Mouse (Mus musculus) large intestine, adult 2 months (tissue): ENCODE measurements around the gene Zfp114. TPM values are rescaled to one million over a fixed set of nuclear protein-coding genes. Genes with fewer than 3 reads are reported as not detected.

Experiments
- DNase-seq: peaks from one replicate; pipeline ENCODE4 v3.0.0-alpha.2; 2012; ENCODE audit warnings: low read depth, low spot score
- WGBS: fragments of 180-500 bp; shearing (Covaris S2); methylation state at CpG from one replicate; pipeline ENCODE4 v1.1.7; 2018; 5-methylcytosine and 5-hydroxymethylcytosine counted together
- polyA plus RNA-seq: library from polyadenylated mRNA; depleted of rRNA; stranded (reverse); fragments of >200 nt; gene quantifications from 2 replicates; pipeline ENCODE4 v1.2.3, GENCODE M21; 2012; rRNA removed

Zfp114 gene
- 0.33 TPM in 1 of 2 replicates, not detected in the other for polyA plus RNA-seq

DNA sequence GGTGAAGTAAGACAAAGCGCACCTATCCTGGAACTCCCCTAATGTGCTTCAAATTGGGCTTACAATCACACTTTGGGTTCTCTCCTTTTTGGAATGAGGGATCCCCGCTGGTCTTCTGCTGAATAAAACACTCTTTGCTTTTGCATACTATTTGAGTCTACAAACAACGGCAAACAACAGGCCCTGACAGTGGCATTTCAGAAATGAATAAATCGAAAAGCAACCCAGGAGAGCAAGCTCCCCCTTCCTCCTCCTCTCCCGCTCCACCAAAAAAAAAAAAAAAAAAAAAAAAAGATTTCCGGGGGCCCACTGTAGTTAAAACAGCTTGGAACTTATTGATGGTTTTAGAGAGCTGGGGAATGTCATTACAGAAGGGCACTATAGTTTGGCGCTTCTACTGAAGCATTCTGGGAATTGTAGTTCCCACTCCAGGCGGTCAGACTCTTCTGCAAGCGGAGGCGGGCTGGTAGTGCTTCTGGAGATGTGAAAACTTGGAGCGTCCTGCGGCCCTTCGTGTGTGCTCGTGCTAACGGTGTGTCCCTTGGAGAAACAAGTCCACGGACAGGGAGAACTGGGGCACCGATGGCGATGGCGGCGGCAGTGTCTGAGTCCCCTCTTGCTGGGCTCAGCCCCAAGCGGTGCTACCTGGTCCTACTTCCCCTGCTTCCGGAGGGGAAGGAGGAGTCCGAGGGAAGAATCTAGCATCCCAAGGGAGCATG is at the start of gene Zfp114:
TSS of gene Zfp114 (plus strand) at position 443 of the 719 bp plus-strand sequence.
- WGBS, result 13% methylated on average over 23 of the region's 23 CpGs
- peak; percentile 6 for DNase-seq

DNA sequence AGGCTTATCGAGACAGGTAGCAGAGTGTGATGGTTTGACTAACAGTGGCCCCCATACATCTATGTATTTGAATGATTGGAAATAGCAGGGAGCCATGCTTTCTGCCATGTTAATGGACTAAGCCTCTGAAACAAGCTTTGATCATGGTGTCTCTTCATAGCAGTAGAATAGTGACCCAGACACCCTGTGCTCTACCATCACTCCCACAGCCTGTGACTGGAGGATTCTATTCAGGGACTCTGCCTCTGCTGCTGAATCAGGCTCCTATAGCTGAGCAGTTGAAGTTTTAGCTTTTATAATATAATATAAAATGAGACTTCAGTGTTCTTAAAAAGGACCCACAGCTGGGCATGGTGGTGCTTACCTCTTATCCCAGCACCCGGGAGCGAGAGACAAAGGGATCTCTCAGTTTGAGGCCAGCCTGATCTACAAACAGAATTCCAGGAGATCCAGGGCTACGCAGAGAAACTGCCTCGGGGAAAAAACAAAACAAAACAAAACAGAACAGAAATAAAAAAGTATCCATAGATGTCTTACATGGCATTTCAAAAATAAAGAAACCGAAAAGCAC is 41.4 kb upstream of the Zfp114 start:
- DNase-seq, result no peak
- WGBS, result 18% methylated on average over 6 of the region's 6 CpGs

DNA sequence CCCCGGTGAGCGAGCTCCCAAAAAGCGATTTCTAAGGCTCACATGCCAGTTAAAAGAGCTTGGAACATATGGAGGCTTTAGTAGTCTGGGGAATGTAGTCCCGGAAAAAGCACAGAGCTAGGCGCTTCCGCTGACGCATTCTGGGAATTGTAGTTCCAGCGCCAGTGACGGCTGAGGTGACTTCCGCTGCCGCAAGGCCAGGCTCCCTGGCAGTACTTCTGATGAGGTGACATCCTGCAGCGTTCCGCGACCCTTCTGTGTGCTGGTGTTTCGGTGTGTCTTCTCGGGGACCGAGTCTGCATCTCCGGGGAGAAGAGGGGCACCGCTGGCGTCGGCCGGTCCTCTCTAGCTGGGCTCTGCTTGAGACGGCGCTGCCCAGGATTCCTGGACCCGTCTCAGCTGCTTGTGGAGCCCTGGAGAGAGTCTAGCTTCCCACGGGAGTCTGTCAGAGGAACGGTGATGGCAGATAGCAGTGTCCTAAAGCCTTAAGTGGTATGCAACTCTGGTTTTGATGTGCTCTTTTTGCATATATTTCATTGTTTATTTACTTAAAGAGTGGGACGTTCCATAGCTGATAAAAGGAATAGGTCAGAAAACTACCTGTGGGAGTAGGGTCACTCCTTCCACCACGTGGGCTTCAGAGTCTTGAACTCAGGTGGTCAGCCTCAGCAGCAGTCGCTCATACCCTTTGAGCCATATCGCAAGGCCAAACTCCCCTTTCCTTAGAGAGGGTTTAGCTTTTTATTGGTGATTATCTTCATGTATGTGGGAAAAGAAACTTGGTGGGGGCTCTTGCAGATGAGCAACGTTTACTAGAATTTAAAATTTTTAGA is 40.6 kb upstream of the Zfp114 start, which contains the start of gene Zfp235:
TSS of gene Zfp235 (plus strand) at position 174 of the 833 bp plus-strand sequence.
- peak; percentile 88 for DNase-seq
- 1% methylated on average over 32 of the region's 32 CpGs for WGBS

DNA sequence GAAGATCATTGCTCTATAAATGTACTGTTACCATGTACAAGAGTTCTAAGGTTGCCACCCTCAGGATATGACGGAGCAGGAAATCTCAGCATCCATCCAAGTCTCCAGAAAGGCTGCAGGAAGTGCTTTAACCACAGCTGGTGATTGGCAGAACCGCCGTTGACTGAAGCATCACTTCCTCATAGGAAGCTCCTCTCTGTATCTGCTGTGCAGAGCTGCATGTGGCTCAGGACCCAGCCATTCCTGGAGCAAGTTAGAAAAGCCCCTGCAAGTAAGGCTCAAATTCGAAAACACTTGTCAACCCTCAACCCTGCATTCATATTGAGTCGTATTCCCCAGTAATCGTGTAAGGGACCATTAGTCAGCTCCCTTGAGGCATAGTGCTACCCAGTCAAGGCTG is 32.3 kb upstream of the Zfp114 start:
- 85% methylated on average over 6 of the region's 6 CpGs for WGBS
- DNase-seq, result no peak

DNA sequence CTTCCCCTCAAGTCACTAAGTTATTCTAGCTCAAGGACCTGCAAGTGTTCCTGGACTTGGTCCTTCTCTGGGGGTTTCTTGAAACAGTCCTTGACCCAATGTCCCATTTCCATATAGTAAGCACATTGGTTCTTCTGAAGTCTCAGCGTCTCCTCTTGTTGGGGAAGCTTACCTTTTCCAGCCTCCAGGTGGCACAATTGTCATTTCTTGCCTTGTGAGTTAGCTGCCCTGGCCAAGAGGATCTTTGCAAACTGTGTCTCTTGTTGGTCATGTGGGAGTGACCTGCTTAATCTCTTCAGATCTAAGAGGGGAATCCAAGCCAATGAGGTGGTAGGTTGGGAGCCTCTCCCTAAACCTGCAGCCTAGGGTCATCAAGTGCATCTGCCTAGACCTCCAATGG is 21.6 kb upstream of the Zfp114 start:
- DNase-seq, result peak; percentile 7

DNA sequence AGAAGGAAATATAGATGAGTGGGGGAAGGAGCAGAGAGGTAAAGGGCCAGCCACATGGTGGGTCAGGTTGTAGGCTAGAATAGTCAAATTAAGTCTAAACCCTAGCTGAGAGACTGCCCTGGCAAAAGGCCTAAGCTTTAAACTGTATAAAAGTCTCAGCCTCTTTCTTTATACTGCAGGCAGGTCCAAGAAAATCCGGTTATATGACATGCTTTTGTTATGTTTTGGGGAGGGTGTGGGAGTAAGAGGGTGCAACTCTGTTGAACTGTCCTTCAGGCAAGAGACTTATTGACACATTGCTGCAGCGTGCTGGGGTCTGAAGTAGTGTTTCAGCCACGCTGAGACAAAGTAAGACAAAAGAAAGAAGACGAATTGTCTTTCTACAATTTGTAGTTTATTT is 2.7 kb upstream of the Zfp114 start:
- WGBS, result 42% methylated on average over 4 of the region's 4 CpGs

More for the DNA sequence above, 21.6 kb upstream of the Zfp114 start:
- 3% methylated on average over 1 of the region's 1 CpGs for WGBS

DNA sequence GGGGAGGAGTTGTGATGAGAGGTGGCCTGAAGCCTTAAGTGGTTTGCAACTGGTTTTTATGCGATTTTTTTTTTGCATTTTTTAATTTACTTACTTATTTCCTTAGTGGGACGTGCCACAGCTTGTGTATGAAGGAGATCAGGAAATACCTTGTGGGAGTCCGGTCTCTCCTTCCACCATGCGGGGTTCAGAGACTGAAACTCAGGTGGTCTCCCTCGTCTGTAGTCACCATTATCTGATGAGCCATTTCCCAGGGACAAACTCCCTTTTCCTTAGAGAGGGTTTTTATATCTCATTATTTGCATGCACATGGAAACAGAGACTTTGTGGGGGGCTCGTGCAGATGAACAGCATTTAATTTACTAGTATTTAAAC is 464 bp downstream of the Zfp114 start:
- no peak for DNase-seq
- WGBS, result 48% methylated on average over 6 of the region's 6 CpGs

More for the DNA sequence above, 2.7 kb upstream of the Zfp114 start:
- DNase-seq, result no peak

DNA sequence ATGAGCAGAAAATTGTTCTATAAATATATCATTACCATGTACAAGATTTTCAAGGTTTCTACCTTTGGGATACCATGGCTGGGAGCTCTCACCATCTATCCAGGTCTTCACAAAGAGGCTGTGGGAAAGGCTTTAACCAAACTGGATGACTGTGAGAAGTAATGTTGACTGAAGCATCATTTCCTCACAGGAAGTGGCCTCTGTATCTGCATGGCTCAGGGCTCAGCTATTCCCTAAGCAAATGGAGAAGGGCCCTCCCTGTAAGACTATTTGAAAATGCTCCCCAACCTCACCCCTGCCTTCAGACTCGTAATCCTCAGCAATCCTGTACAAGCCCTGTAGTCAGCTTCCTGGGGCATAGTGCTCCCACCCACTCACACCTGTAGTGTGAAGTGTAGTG is 12.8 kb downstream of the Zfp114 start:
- 42% methylated on average over 1 of the region's 1 CpGs for WGBS

DNA sequence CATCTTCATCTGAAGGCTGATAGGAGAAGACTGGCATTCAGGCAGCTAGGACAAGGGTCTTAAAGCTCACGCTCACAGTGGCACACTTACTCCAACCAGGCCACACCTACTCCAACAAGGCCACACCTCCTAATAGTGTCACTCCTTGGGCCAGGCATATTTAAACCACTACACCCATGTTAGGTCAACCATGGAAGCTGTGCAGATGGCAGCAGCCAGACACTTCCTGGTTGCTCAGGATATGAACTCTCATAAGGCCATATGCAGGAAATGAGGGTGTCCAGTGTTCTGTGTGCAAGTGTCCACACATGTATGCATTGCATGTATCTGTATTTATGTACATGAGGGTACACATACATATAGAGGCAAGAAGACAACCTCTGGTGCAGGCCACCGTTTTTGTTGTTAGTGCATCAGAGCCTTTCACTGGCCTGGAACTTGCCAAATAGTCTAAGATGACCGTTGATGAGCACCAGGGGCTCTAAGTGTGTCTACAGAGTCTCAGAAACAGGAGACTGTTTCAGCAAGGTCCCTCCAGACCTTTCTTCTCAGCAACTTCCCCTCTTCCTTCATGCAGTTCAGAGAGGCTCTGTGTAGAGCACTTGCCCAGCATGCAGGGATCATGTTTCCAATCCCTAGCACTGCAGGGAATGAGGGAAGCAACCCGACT is 14.2 kb downstream of the Zfp114 start:
- no peak for DNase-seq
- WGBS, result 62% methylated on average over 4 of the region's 4 CpGs

More for the DNA sequence above, 12.8 kb downstream of the Zfp114 start:
- DNase-seq, result no peak

DNA sequence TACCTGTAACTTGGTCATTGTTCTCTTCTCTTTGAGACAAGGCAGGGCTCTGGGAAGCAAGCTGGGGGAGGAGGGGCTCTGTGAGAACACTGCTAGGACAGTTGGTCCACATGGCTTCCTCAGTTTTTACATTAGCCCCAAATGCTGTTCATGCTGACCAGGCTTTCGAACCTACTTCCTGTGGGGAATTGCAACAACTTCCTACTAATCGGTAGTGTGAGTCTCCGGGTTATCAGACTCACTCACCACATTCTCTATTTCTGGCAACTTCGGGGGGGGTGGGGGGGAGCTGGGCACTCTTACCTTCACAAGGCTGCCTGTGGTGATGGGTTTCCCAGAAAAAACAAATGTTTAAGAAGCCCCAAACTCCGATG is 14.7 kb downstream of the Zfp114 start:
- 70% methylated on average over 5 of the region's 5 CpGs for WGBS
- DNase-seq, result no peak

DNA sequence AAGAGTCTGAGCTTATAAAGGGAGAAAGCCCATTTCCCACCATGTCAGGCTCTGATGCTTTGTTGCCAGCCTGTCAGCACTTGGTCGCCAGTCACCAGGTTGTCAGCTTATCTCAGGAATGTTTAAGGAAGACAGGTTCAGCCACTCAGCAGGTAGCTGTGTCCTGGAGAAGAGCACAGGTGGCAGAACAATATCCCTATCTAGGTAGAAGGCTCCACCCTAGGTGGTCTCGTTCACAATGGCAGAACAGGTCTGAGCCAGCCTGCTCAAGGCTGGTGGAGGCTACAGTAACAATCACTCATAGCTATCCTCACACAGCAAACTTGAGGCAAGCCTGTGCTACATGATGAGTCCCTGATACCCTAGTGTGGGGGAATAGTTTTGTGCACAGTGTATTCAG is 16.5 kb downstream of the Zfp114 start:
- WGBS, result 79% methylated on average over 2 of the region's 2 CpGs
- no peak for DNase-seq

DNA sequence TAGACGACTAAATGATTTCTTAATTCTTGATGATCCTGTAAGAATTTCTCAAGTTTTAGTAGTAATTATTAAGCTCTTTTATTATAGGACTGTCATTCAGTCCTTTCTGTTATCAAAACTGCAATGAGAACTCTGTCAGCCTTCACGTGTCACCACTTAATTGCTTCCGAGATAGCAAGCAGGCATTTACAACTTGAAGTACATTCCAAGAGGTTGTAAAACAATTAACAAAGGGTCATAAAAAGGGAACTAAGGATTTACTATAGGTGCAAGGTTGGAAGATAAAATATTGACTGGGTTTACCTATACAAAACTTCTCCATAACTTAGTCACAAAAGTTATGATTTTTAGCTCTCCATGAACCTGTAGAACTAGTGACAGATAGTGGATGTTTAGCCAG is 18.3 kb downstream of the Zfp114 start:
- DNase-seq, result no peak
- WGBS, result 28% methylated on average over 3 of the region's 3 CpGs

DNA sequence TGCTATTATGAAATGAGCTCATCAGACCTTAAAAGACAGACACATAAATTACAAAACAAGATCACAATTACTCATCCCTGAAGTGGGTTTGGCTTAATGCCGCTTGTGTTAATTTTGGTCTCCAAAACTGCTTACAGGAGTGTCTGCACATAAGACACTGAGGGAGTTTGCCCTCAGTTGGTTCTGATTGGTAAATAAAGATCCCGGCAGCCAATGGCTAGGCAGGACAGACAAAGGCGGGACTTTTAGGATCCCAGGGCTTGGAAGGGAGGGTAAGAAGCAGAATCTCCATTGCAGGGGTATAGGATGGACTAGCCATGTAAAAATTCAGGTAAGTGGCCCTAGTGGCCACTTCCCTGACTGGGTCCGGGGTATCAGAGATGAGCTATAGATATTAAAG is 22.1 kb downstream of the Zfp114 start:
- DNase-seq, result no peak
- 98% methylated on average over 4 of the region's 4 CpGs for WGBS

DNA sequence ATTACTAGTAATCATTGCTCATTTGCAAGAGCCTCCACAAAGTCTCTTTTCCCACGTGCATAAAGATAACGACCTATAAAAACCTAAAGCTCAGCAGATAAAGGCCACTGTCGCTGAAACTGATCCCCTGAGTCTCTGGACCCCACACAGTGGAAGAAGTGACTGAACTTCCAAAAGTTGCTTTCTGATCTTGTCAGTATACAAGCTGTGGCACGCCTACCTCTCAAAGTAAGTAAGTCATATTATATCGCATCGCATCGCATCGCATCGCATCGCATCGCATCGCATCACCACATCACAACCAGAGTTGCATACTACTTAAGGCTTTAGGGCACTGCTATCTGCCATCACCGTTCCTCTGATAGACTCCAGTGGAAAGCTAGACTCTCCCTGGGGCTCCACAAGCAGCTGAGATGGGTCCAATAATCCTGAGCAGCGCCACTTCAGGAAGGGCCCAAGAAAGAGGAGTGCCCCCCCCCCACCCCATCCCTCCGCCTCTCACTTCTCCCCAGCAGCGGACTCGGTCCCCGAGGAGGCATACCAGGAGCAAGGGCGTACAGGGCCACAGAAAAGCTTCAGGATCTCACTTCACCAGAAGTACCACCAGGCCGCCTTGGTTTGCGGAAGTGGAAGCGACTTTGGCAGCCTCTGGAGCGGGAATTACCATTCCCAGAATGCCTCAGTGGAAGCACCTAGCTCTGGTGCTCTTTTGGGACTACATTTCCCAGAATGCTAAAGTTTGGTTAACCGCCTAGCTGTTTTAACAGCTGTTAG is 32.8 kb downstream of the Zfp114 start:
- 8% methylated on average over 24 of the region's 24 CpGs for WGBS
- peak; percentile 63 for DNase-seq

DNA sequence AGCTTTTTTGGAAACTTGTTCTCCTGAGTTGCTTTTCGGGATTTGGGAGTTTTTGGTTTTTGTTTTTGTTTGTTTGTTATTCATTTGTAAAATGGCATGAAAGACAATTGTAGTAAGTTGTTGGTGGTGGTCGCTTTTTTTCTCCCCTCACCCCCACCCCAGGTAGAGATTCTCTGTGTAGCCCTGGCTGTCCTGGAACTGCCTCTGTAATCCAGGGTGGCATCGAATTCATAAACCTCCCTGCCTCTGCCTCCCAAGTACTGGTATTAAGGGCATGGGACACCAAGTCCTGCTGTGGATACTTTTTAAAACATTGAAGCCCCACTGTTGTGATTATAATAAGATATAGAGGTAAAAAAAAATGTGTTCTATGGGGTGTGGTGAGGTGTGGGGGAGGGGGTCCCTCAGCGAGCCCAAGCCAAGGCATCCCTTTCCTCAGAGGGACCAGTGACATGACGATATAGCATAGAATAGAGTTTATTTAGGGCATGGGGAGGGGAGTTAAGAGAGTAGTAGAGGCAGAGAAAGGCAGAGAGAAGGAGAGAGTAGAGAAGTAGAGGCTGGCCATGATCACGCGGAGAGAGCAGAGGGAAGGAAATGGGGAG is 33.5 kb downstream of the Zfp114 start:
- no peak for DNase-seq
- WGBS, result 60% methylated on average over 7 of the region's 7 CpGs

DNA sequence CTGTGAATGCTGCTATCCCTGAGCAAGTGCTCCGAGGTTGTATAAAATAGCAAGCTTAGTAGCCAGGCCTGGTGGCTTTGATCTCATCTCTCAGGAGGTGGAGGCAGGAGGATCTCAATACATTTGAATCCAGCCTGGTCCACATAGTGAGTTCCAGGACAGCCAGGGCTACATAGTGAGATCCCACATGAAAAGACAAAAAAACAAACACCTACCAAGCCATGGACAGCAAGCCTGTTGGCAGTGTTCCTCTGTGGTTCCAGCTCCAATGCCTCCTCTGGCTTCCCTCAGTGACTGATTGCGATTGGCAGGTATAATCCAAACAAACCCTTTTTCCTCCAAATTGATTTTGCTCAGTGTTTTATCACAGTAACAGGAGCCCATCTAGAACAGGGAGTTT is 35.4 kb downstream of the Zfp114 start:
- WGBS, result 74% methylated on average over 2 of the region's 2 CpGs
- DNase-seq, result no peak

DNA sequence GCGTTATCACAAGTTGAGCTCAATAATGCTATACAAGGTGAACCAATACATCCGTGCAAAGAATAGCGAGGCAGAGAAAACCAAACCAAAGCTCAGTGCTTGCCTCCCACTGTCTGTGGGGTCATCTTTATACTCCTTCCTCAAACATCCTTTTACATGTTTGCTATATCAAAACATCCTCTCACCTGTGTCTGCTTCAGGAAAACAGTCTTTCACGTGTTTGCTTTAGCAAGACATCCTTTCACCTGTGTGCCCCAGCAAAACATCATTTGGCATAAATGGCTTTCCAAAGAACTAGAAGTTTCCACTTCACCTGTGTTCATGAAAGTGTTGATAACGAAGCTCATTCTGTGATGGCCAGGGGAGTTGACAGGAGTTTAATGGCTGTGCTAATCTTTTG is 36.5 kb downstream of the Zfp114 start, which contains the start of gene Zfp111:
TSS of gene Zfp111 (minus strand) at position 101 of the 400 bp plus-strand sequence.
- WGBS, result 77% methylated on average over 5 of the region's 5 CpGs
- no peak for DNase-seq
